Mouse (Mus musculus): ENCODE data around the gene Ap4s1. TPM values are rescaled to one million over a fixed set of nuclear protein-coding genes. Genes with fewer than 3 reads are reported as not detected.
"Not testable (repeated sequence)": the region's sequence is repeated elsewhere in the genome, so short reads cannot be mapped to it uniquely, and the experiment has no call there.

The Ap4s1 gene
- polyA plus RNA-seq, 1 experiment from 2014 or later: 44.3 TPM

GRCm38 (mm10) chr12:51671231-51671891 is 19.5 kb upstream of the Ap4s1 start:
- H3K9me3 ChIP-seq (replicated peaks; ENCODE audit: control insufficient read depth, low read length): no peaks in the 10 kb centered on the region
- H3K4me2 ChIP-seq (ENCODE audit: low read depth, low read length): no peak overlapping the region
- no peaks in the 10 kb centered on the region for H3K4me1 ChIP-seq (ENCODE audit: control insufficient read depth, insufficient read depth, low read length)
- no peaks in the 10 kb centered on the region for H3K27me3 ChIP-seq (ENCODE audit: control insufficient read depth, insufficient read depth, low read length)
- WGBS: 34% methylated on average over 5 of the region's 5 CpGs
- no peak for ATAC-seq (replicated peaks; ENCODE audit: insufficient number of reproducible peaks, low FRiP score, low TSS enrichment, low read depth)
- DNase-seq (ENCODE audit: low spot score): no peak
- no peak overlapping the region for H3K9ac ChIP-seq (replicated peaks; ENCODE audit: low read length)
- H3K4me3 ChIP-seq (ENCODE audit: low read depth, low read length): no peak overlapping the region
- no peaks in the 10 kb centered on the region for H3K36me3 ChIP-seq (replicated peaks; ENCODE audit: control insufficient read depth, insufficient read depth, low read depth, low read length)
- H3K27ac ChIP-seq (replicated peaks; ENCODE audit: low read depth, low read length): no peak overlapping the region

GRCm38 (mm10) chr12:51673270-51673669 is 17.6 kb upstream of the Ap4s1 start:
- Histone ChIP-seq H3K27me3 (ENCODE audit: control insufficient read depth, insufficient read depth, low read length) (no peaks in the 10 kb centered on the region), H3K27ac (replicated peaks; ENCODE audit: low read depth, low read length) (no peak overlapping the region), H3K9ac (replicated peaks; ENCODE audit: low read length) (no peak overlapping the region), H3K4me3 (ENCODE audit: low read depth, low read length) (no peak overlapping the region), H3K4me1 (ENCODE audit: control insufficient read depth, insufficient read depth, low read length) (no peaks in the 10 kb centered on the region), H3K36me3 (replicated peaks; ENCODE audit: control insufficient read depth, insufficient read depth, low read depth, low read length) (no peaks in the 10 kb centered on the region), H3K9me3 (replicated peaks; ENCODE audit: control insufficient read depth, low read length) (no peaks in the 10 kb centered on the region), H3K4me2 (ENCODE audit: low read depth, low read length) (no peak overlapping the region)
- 59% methylated on average over 4 of the region's 4 CpGs for WGBS
- DNase-seq (ENCODE audit: low spot score) (no peak), ATAC-seq (replicated peaks; ENCODE audit: insufficient number of reproducible peaks, low FRiP score, low TSS enrichment, low read depth) (no peak)

- H3K9ac ChIP-seq (replicated peaks; ENCODE audit: low read length): no peak overlapping the region
- H3K27ac ChIP-seq (replicated peaks; ENCODE audit: low read depth, low read length): no peak overlapping the region
- H3K4me3 ChIP-seq (ENCODE audit: low read depth, low read length): no peak overlapping the region
- no peaks in the 10 kb centered on the region for H3K4me1 ChIP-seq (ENCODE audit: control insufficient read depth, insufficient read depth, low read length)
- DNase-seq (ENCODE audit: low spot score) (no peak), ATAC-seq (replicated peaks; ENCODE audit: insufficient number of reproducible peaks, low FRiP score, low TSS enrichment, low read depth) (no peak)
- no peaks in the 10 kb centered on the region for H3K9me3 ChIP-seq (replicated peaks; ENCODE audit: control insufficient read depth, low read length)
- no peak overlapping the region for H3K4me2 ChIP-seq (ENCODE audit: low read depth, low read length)
- H3K27me3 ChIP-seq (ENCODE audit: control insufficient read depth, insufficient read depth, low read length): no peaks in the 10 kb centered on the region
- no peaks in the 10 kb centered on the region for H3K36me3 ChIP-seq (replicated peaks; ENCODE audit: control insufficient read depth, insufficient read depth, low read depth, low read length)
- 73% methylated on average over 2 of the region's 2 CpGs for WGBS
Measured at GRCm38 (mm10) chr12:51676442-51676841, 14.4 kb upstream of the Ap4s1 start.

- Histone ChIP-seq H3K27me3 (ENCODE audit: control insufficient read depth, insufficient read depth, low read length) (no peaks in the 10 kb centered on the region), H3K9ac (replicated peaks; ENCODE audit: low read length) (no peak overlapping the region), H3K27ac (replicated peaks; ENCODE audit: low read depth, low read length) (no peak overlapping the region), H3K9me3 (replicated peaks; ENCODE audit: control insufficient read depth, low read length) (no peaks in the 10 kb centered on the region), H3K4me2 (ENCODE audit: low read depth, low read length) (no peak overlapping the region), H3K36me3 (replicated peaks; ENCODE audit: control insufficient read depth, insufficient read depth, low read depth, low read length) (no peaks in the 10 kb centered on the region), H3K4me3 (ENCODE audit: low read depth, low read length) (no peak overlapping the region), H3K4me1 (ENCODE audit: control insufficient read depth, insufficient read depth, low read length) (no peaks in the 10 kb centered on the region)
- no peak for DNase-seq (ENCODE audit: low spot score)
- 97% methylated on average over 1 of the region's 1 CpGs for WGBS
- ATAC-seq (replicated peaks; ENCODE audit: insufficient number of reproducible peaks, low FRiP score, low TSS enrichment, low read depth): no peak
Measured at GRCm38 (mm10) chr12:51678844-51679243, 12.0 kb upstream of the Ap4s1 start.

GRCm38 (mm10) chr12:51688546-51688945 is 2.3 kb upstream of the Ap4s1 start:
- no peaks in the 10 kb centered on the region for H3K9me3 ChIP-seq (replicated peaks; ENCODE audit: control insufficient read depth, low read length)
- no peaks in the 10 kb centered on the region for H3K27me3 ChIP-seq (ENCODE audit: control insufficient read depth, insufficient read depth, low read length)
- ATAC-seq (replicated peaks; ENCODE audit: insufficient number of reproducible peaks, low FRiP score, low TSS enrichment, low read depth): no peak
- no peaks in the 10 kb centered on the region for H3K36me3 ChIP-seq (replicated peaks; ENCODE audit: control insufficient read depth, insufficient read depth, low read depth, low read length)
- no peak overlapping the region for H3K4me3 ChIP-seq (ENCODE audit: low read depth, low read length)
- H3K9ac ChIP-seq (replicated peaks; ENCODE audit: low read length): no peak overlapping the region
- no peak overlapping the region for H3K27ac ChIP-seq (replicated peaks; ENCODE audit: low read depth, low read length)
- 85% methylated on average over 2 of the region's 2 CpGs for WGBS
- H3K4me1 ChIP-seq (ENCODE audit: control insufficient read depth, insufficient read depth, low read length): no peaks in the 10 kb centered on the region
- no peak overlapping the region for H3K4me2 ChIP-seq (ENCODE audit: low read depth, low read length)
- no peak for DNase-seq (ENCODE audit: low spot score)

GRCm38 (mm10) chr12:51691845-51692632 is 1.2 kb downstream of the Ap4s1 start, which contains the start of gene Strn3:
Gene Strn3, minus strand, starts transcription at chr12:51691897.
- ATAC-seq (replicated peaks; ENCODE audit: insufficient number of reproducible peaks, low FRiP score, low TSS enrichment, low read depth): peak; percentile 97

GRCm38 (mm10) chr12:51692870-51693269 is 2.0 kb downstream of the Ap4s1 start:
- H3K4me2 ChIP-seq (ENCODE audit: low read depth, low read length); H3K27ac ChIP-seq (replicated peaks; ENCODE audit: low read depth, low read length); H3K9me3 ChIP-seq (replicated peaks; ENCODE audit: control insufficient read depth, low read length); H3K9ac ChIP-seq (replicated peaks; ENCODE audit: low read length); DNase-seq (ENCODE audit: low spot score); H3K27me3 ChIP-seq (ENCODE audit: control insufficient read depth, insufficient read depth, low read length); ATAC-seq (replicated peaks; ENCODE audit: insufficient number of reproducible peaks, low FRiP score, low TSS enrichment, low read depth); H3K4me1 ChIP-seq (ENCODE audit: control insufficient read depth, insufficient read depth, low read length); H3K4me3 ChIP-seq (ENCODE audit: low read depth, low read length); H3K36me3 ChIP-seq (replicated peaks; ENCODE audit: control insufficient read depth, insufficient read depth, low read depth, low read length): not testable (repeated sequence)
- 85% methylated on average over 10 of the region's 10 CpGs for WGBS

More at GRCm38 (mm10) chr12:51691845-51692632, 1.2 kb downstream of the Ap4s1 start, which contains the start of gene Strn3:
- peak within 1 kb of the TSS; percentile 56 for H3K4me2 ChIP-seq (ENCODE audit: low read depth, low read length)
- H3K36me3 ChIP-seq (replicated peaks; ENCODE audit: control insufficient read depth, insufficient read depth, low read depth, low read length): no peaks in the 10 kb centered on the region
- H3K27ac ChIP-seq (replicated peaks; ENCODE audit: low read depth, low read length): peak within 1 kb of the TSS; percentile 99
- H3K9ac ChIP-seq (replicated peaks; ENCODE audit: low read length): peak within 1 kb of the TSS; percentile 100
- H3K4me1 ChIP-seq (ENCODE audit: control insufficient read depth, insufficient read depth, low read length): no peaks in the 10 kb centered on the region
- no peaks in the 10 kb centered on the region for H3K27me3 ChIP-seq (ENCODE audit: control insufficient read depth, insufficient read depth, low read length)
- H3K9me3 ChIP-seq (replicated peaks; ENCODE audit: control insufficient read depth, low read length): no peaks in the 10 kb centered on the region
- under 1% methylated on average over 48 of the region's 56 CpGs for WGBS
- peak within 1 kb of the TSS; percentile 99 for H3K4me3 ChIP-seq (ENCODE audit: low read depth, low read length)
- peak; percentile 97 for DNase-seq (ENCODE audit: low spot score)

- ATAC-seq (replicated peaks; ENCODE audit: insufficient number of reproducible peaks, low FRiP score, low TSS enrichment, low read depth): no peak
- H3K4me1 ChIP-seq (ENCODE audit: control insufficient read depth, insufficient read depth, low read length): no peaks in the 10 kb centered on the region
- 80% methylated on average over 3 of the region's 3 CpGs for WGBS
Measured at GRCm38 (mm10) chr12:51693419-51693818, 2.6 kb downstream of the Ap4s1 start.

More at GRCm38 (mm10) chr12:51693419-51693818, 2.6 kb downstream of the Ap4s1 start:
- Histone ChIP-seq H3K27ac (replicated peaks; ENCODE audit: low read depth, low read length) (no peak overlapping the region), H3K9me3 (replicated peaks; ENCODE audit: control insufficient read depth, low read length) (no peaks in the 10 kb centered on the region), H3K36me3 (replicated peaks; ENCODE audit: control insufficient read depth, insufficient read depth, low read depth, low read length) (no peaks in the 10 kb centered on the region), H3K9ac (replicated peaks; ENCODE audit: low read length) (no peak overlapping the region), H3K27me3 (ENCODE audit: control insufficient read depth, insufficient read depth, low read length) (no peaks in the 10 kb centered on the region), H3K4me3 (ENCODE audit: low read depth, low read length) (no peak overlapping the region), H3K4me2 (ENCODE audit: low read depth, low read length) (no peak overlapping the region)
- DNase-seq (ENCODE audit: low spot score): no peak

Data from embryonic facial prominence, embryonic 11.5 days (tissue).